Mouse (Mus musculus) erythroblast, embryonic 14.5 days (primary cell): ENCODE results near the gene Klhl26. TPM values are rescaled to one million over a fixed set of nuclear protein-coding genes. Genes with fewer than 3 reads are reported as not detected.

ENCODE experiments used
- H3K27me3 ChIP-seq: 2 replicates; pipeline ENCODE4 v1.6.1; 2012; ENCODE audit warnings: inconsistent platforms; ENCODE audit not compliant: control insufficient read depth
- H3K36me3 ChIP-seq: 2 replicates; pipeline ENCODE4 v1.6.1; 2012; ENCODE audit warnings: mild to moderate bottlenecking, inconsistent platforms; ENCODE audit not compliant: control insufficient read depth
- H3K4me1 ChIP-seq: 2 replicates; pipeline ENCODE4 v1.6.1; 2012; ENCODE audit warnings: inconsistent platforms; ENCODE audit not compliant: control insufficient read depth
- H3K4me3 ChIP-seq: replicated peaks from 2 replicates; pipeline ENCODE3; 2012; ENCODE audit warnings: moderate library complexity, mild to moderate bottlenecking, inconsistent platforms
- H3K9me3 ChIP-seq: 2 replicates; pipeline ENCODE4 v1.6.1; 2012; ENCODE audit warnings: low read length, inconsistent platforms, mixed read lengths; ENCODE audit not compliant: control insufficient read depth
- GATA1 ChIP-seq: IDR thresholded peaks from 2 replicates; pipeline ENCODE4 v1.6.1; 2012; ENCODE audit warnings: low read length, inconsistent platforms, mixed read lengths
- TAL1 ChIP-seq: IDR thresholded peaks from 3 replicates; pipeline ENCODE4 v1.6.1; 2012; ENCODE audit warnings: low read length, inconsistent platforms, mixed read lengths
- polyA plus RNA-seq: library from polyadenylated mRNA; stranded (reverse); fragments of >175 nt; gene quantifications from 2 replicates; pipeline ENCODE4 v1.2.3, GENCODE M21; 2012

The Klhl26 gene
- polyA plus RNA-seq, 1 experiment, result 0.92 TPM

GRCm38 (mm10) chr8:70460199-70460598 lies 16.6 kb downstream of the Klhl26 start:
- no peak for TF ChIP-seq TAL1
- TF ChIP-seq GATA1, result no peak
- Histone ChIP-seq H3K27me3 (no peaks in the 10 kb centered on the region; the same call in 1 of the 2 replicates), H3K4me1 (peaks cover 38% of the 10 kb centered on the region), H3K4me3 (no peak overlapping the region), H3K36me3 (peaks cover 29% of the 10 kb centered on the region), H3K9me3 (peaks cover 8% of the 10 kb centered on the region)

- peaks cover 8% of the 10 kb centered on the region for H3K9me3 ChIP-seq
- H3K4me3 ChIP-seq, result no peak overlapping the region
- no peaks in the 10 kb centered on the region; the same call in 1 of the 2 replicates for H3K27me3 ChIP-seq
- no peak for TF ChIP-seq TAL1
- no peak for TF ChIP-seq GATA1
- H3K36me3 ChIP-seq, result peaks cover 27% of the 10 kb centered on the region
- peaks cover 38% of the 10 kb centered on the region for H3K4me1 ChIP-seq
Observed at GRCm38 (mm10) chr8:70459636-70460035, 17.1 kb downstream of the Klhl26 start.

- Histone ChIP-seq H3K4me3 (no peak overlapping the region), H3K4me1 (peaks cover 38% of the 10 kb centered on the region), H3K27me3 (no peaks in the 10 kb centered on the region; the same call in 1 of the 2 replicates), H3K36me3 (peaks cover 26% of the 10 kb centered on the region), H3K9me3 (peaks cover 8% of the 10 kb centered on the region)
- TF ChIP-seq TAL1, result no peak
- no peak for TF ChIP-seq GATA1
Observed at GRCm38 (mm10) chr8:70458462-70458861, 18.3 kb downstream of the Klhl26 start.

- Histone ChIP-seq H3K4me3 (no peak overlapping the region), H3K4me1 (peaks cover 38% of the 10 kb centered on the region), H3K9me3 (peaks cover 8% of the 10 kb centered on the region), H3K36me3 (peaks cover 24% of the 10 kb centered on the region), H3K27me3 (no peaks in the 10 kb centered on the region; the same call in 1 of the 2 replicates)
- TF ChIP-seq GATA1 (no peak), TAL1 (no peak)
Observed at GRCm38 (mm10) chr8:70457882-70458281, 18.9 kb downstream of the Klhl26 start.

GRCm38 (mm10) chr8:70456996-70457395 lies 19.8 kb downstream of the Klhl26 start:
- no peak overlapping the region for H3K4me3 ChIP-seq
- H3K36me3 ChIP-seq, result peaks cover 32% of the 10 kb centered on the region

GRCm38 (mm10) chr8:70453852-70454251 lies 22.9 kb downstream of the Klhl26 start:
- TF ChIP-seq TAL1 (no peak), GATA1 (no peak)
- Histone ChIP-seq H3K36me3 (peaks cover 43% of the 10 kb centered on the region), H3K4me3 (no peak overlapping the region), H3K27me3 (peaks cover 6% of the 10 kb centered on the region; the same call in 1 of the 2 replicates), H3K4me1 (peaks cover 49% of the 10 kb centered on the region), H3K9me3 (peaks cover 7% of the 10 kb centered on the region)

More at GRCm38 (mm10) chr8:70456996-70457395, 19.8 kb downstream of the Klhl26 start:
- Histone ChIP-seq H3K27me3 (peaks cover 4% of the 10 kb centered on the region; the same call in 1 of the 2 replicates), H3K9me3 (peaks cover 13% of the 10 kb centered on the region), H3K4me1 (peaks cover 41% of the 10 kb centered on the region)
- TF ChIP-seq TAL1 (no peak), GATA1 (no peak)

- Histone ChIP-seq H3K4me3 (no peak overlapping the region), H3K9me3 (peaks cover 7% of the 10 kb centered on the region), H3K36me3 (peaks cover 39% of the 10 kb centered on the region), H3K27me3 (peaks cover 9% of the 10 kb centered on the region; the same call in 1 of the 2 replicates), H3K4me1 (peaks cover 45% of the 10 kb centered on the region)
- no peak for TF ChIP-seq GATA1
- no peak for TF ChIP-seq TAL1
Observed at GRCm38 (mm10) chr8:70452196-70452966, 24.4 kb downstream of the Klhl26 start.

GRCm38 (mm10) chr8:70447639-70448420 lies 28.9 kb downstream of the Klhl26 start:
- Histone ChIP-seq H3K9me3 (peaks cover 7% of the 10 kb centered on the region), H3K27me3 (peaks cover 17% of the 10 kb centered on the region), H3K4me1 (peaks cover 51% of the 10 kb centered on the region), H3K4me3 (no peak overlapping the region), H3K36me3 (peaks cover 35% of the 10 kb centered on the region)
- TF ChIP-seq TAL1 (no peak), GATA1 (no peak)

- Histone ChIP-seq H3K36me3 (peaks cover 17% of the 10 kb centered on the region), H3K4me1 (peaks cover 61% of the 10 kb centered on the region), H3K4me3 (no peak overlapping the region), H3K27me3 (peaks cover 12% of the 10 kb centered on the region), H3K9me3 (no peaks in the 10 kb centered on the region)
- TF ChIP-seq TAL1 (no peak), GATA1 (no peak)
Observed at GRCm38 (mm10) chr8:70445988-70446387, 30.8 kb downstream of the Klhl26 start.
